Mouse (Mus musculus) activated CD4-positive, CD25-positive, alpha-beta regulatory T cell, adult 4 months (primary cell): ENCODE data around the gene Fignl1. TPM values are rescaled to one million over a fixed set of nuclear protein-coding genes. Genes with fewer than 3 reads are reported as not detected.
A peak's percentile ranks its signal among the peaks of the same experiment; 100 is the strongest.

Experiments used
- ATAC-seq: one replicate; pipeline ENCODE4 v1.8.0; 2017
- polyA plus RNA-seq, 2 experiments: library from polyadenylated mRNA; unstranded; fragments of 100-300 nt; shearing (Covaris generic); gene quantifications; one replicate each; pipeline ENCODE4 v1.2.1; 2017

Fignl1 gene
- polyA plus RNA-seq, 2 experiments from 2014 or later, result 23.8 to 32.5 TPM

DNA sequence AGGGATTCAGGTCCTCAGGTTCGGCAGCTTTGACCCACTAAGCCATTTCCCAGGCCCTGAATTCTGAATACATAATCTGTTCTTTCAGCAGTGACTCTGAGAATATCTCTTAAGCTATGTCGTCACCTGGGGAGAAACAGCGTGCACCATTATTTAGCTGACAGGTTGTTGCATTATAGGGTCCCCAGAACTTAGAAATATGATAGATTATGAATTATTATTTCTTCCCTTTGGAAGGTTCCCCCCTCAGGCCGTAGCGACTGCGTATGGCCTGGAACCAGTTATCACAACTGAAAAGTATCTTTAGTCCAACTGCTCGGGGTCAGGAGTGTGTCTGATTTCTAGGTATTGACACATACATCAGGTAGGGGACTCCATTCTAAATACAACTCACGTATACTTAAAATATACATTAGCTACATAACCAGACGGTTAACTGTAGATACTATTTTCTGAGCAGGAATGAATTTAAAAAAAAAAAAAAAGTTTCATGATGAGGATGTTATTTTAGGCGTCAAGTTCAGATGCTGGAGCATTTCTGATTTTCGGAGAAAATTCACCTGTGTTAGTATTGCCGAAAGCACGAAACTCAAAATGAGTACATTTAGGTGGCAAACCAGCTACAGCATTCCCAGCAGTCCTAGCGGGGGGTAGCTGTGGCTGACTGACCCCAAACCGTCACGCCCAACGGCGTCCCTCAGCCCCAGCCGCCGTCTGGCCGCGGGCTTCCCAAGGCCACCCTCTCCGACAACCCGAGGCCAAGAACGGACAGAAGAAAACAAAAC, 535 bp downstream of the Fignl1 start:
- ATAC-seq, result no peak

DNA sequence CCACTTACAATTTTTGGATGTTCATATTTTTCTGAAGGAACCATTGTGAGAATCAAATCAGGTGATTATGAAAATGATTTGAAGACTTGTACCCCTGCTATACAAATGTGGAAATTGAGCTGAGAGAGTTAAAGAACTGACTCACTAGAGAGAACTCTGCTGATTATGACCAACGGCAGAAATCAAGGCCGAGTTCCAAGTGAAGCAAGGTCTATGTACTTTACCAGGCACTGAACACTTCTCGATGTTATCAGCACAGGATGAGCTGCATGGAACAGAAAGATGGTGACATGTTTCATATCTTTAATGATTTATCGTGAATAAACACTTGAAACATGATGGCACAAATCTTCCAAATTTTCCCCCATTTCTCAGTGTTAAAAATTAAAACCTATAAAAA, 2.8 kb downstream of the Fignl1 start:
- ATAC-seq, result no peak

DNA sequence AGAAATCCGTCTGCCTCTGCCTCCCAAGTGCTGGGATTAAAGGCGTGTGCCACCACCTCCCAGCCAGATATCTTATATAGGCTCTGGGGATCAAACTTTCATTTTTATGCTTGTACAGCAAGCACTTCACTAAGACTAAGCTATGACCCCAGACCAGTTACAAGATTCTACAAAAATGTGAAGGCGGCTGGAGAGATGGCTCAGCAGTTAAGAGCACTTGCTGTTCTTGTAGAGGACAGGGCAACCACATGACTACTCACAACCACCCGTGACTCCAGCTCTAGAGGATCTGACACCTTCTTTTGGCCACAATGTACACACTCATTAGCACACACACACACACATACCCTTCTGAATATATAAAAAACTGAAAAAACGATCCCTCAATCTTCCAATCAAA, 4.3 kb downstream of the Fignl1 start:
- ATAC-seq, result no peak

GRCm38 (mm10) chr11:11801067-11801466, 7.7 kb downstream of the Fignl1 start:
- no peak for ATAC-seq

DNA sequence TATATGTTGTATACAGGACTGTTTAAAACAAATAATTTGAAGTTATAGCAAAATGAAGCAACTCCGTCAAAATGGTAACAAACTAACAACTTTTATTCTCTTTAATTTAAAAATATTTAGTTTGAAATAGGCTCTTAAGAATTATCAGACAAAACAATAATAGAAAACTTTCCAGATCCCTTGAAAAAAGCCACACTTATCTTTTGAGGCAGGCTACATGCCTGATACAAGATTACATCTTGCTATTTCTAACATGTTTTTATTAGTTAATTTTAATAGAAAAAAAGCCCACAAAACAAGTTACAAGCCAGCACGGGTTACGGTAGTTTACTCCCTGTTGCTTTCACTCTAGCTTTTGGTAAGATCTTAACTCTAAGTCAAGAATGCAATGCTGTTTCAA, 8.5 kb downstream of the Fignl1 start:
- ATAC-seq, result no peak

DNA sequence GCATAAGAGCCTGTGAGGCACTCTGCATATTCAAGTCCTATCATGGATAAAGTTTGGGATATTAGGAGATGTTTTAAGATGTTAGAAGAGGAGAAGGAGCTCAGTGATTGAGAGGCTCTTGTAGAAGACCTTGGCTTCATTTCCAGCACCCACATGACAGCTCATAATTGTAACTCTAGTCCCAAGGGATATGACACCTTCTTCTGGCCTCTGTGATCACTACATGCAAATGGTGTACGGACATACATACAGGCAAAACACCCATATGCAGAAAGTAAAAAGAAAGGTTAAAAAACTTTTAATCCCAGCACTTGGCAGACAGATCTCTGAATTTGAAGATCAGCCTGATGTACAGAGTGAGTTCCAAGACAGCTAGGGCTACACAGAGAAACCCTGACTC, 10.1 kb downstream of the Fignl1 start:
- no peak for ATAC-seq

DNA sequence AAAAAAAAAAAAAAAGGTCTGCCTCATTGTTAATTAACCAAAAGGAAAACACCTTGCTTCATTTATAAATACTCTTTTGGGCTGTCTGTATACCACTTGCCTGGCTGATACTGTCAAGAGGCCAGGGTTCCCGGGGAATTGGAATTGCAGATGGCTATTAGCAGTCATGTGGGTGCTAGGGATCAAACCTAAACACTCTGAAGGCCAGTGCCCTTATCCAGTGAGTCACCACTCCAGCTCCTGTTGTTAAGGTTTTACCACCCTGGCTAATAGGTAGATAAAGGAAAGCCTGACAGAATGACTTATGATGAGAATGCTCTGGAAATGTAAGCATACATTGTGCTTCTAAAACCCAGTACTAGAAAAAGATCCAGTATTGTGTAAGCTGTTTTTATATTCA, 14.1 kb downstream of the Fignl1 start:
- ATAC-seq, result no peak

DNA sequence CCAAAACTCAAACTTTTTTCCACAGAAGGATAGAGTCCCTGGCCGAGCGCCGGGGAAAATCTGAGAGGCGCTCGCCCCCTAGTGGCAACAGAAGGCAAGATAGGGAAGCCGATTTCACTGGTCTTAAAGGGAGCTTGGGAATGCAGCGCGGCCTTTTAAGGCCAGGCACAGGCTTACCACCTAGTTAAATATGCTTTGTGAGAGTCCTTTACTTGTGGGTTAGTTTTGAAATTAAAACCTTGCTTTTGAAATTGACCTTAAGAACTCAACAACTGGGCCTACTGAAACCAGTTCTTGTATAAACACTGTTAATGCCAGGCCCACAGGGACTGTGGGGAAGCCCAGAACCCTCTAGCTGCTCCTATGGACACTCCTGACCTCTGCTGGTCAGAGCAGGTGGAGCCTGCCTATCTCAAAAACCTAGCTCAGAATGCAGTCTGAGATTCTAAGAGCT, 20.2 kb downstream of the Fignl1 start:
- ATAC-seq, result peak; percentile 84

- ATAC-seq, result no peak
Measured at GRCm38 (mm10) chr11:11785457-11785856, 23.3 kb downstream of the Fignl1 start.

DNA sequence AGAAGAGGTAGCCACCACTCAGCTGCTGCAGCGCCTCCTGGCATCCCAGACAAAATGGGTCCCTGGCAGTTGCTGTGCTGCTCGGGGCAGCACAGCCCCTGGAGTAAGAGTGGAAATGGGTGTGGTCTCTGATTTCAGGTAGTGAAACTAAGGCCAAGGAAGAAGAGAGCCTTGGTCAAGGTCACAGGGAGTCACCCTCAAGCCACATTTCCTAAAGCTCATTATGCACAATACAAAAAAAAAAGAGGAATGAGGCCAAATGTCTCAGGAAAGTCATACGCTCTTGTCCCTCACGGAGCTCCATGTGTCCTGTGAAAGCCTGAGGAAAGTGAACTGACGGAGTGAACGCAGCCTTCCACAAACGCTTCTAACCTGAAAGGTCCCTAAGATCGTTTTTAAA, 27.0 kb downstream of the Fignl1 start:
- no peak for ATAC-seq

DNA sequence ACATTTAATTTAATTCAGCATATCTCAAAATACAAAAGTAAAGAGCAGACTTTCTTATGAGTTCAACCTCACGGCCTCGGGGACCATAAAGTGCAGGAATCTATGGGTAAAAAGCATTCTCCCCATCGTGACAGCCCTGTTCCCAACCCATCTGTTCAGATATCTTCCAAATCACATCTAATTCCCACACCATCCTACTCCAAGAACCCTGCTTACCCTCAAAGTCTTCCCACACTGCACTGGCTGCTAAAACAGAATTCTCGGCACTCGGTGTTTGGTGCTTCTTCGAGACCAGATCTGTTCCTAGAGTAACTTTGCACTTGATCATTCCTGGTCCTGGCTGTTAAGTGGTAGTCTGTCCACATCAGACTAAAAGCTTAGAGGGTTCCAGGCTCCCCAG, 30.4 kb downstream of the Fignl1 start:
- ATAC-seq, result no peak

- ATAC-seq, result no peak
Measured at GRCm38 (mm10) chr11:11777796-11778195, 31.0 kb downstream of the Fignl1 start.

GRCm38 (mm10) chr11:11777246-11777645, 31.5 kb downstream of the Fignl1 start:
- no peak for ATAC-seq

GRCm38 (mm10) chr11:11776822-11777174, 32.0 kb downstream of the Fignl1 start:
- no peak for ATAC-seq

GRCm38 (mm10) chr11:11776071-11776821, 32.5 kb downstream of the Fignl1 start:
- no peak for ATAC-seq

GRCm38 (mm10) chr11:11774893-11775292, 33.9 kb downstream of the Fignl1 start:
- ATAC-seq, result no peak

DNA sequence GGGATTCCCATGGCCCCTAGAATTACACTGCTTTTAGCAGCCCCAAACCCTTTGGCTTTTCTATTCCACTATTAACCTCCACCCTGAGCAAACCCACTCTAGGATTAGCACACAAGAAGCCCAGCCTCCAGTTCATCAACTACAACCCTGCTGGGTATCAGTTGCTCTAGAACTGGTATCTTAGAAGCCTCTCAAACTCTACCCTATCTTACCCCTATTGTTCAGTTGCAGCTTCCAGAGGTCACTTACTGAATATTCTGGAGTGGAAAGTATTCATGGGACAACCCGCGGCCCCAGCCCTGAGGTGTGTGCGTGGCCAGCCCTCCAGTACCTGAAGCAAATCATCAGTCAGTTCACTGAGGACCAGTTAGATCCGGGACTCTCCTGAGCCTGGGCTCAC, 34.4 kb downstream of the Fignl1 start:
- ATAC-seq, result no peak

GRCm38 (mm10) chr11:11772196-11772595, 36.6 kb downstream of the Fignl1 start:
- ATAC-seq, result no peak

- ATAC-seq, result no peak
Measured at GRCm38 (mm10) chr11:11770691-11771090, 38.1 kb downstream of the Fignl1 start.

- no peak for ATAC-seq
Measured at GRCm38 (mm10) chr11:11769281-11769680, 39.5 kb downstream of the Fignl1 start.

- ATAC-seq, result no peak
Measured at GRCm38 (mm10) chr11:11768057-11768456, 40.7 kb downstream of the Fignl1 start.

DNA sequence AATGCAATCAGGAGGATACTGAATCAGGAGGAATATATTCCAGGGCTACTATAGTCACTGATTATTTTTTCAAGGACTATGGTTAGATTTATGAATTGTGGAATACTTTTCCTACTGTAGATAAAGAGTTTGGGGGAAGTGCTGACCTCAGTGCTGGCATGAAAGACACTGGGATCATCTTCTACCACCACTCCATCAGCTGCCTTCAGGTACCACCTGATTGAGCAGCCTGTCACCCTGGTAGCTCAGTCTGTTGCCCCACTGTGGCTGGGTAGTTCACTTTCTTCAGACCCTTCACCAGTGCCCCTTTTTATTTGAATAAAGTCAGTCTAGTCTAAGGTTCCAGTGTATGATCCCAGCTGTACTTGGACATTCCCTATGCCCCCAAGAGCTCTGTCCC, 42.0 kb downstream of the Fignl1 start:
- ATAC-seq, result no peak

- peak; percentile 93 for ATAC-seq
Measured at GRCm38 (mm10) chr11:11766105-11766504, 42.7 kb downstream of the Fignl1 start.

- ATAC-seq, result peak; percentile 11
Measured at GRCm38 (mm10) chr11:11765414-11765813, 43.3 kb downstream of the Fignl1 start.
